Mouse (Mus musculus) gastrocnemius, adult 18-20 months (tissue): Measurements from ENCODE around the gene Lrrc1. TPM values are rescaled to one million over a fixed set of nuclear protein-coding genes. Genes with fewer than 3 reads are reported as not detected.

Source experiments
- DNase-seq: peaks from one replicate; pipeline ENCODE4 v3.0.0; 2021; ENCODE audit warnings: low spot score
- total RNA-seq, 2 experiments: library from RNA; stranded (reverse); gene quantifications; 2 replicates each; pipeline ENCODE4 v1.2.3; 2021

Lrrc1 gene
- total RNA-seq, 2 experiments from 2014 or later = 0.47 to 1.2 TPM

DNA sequence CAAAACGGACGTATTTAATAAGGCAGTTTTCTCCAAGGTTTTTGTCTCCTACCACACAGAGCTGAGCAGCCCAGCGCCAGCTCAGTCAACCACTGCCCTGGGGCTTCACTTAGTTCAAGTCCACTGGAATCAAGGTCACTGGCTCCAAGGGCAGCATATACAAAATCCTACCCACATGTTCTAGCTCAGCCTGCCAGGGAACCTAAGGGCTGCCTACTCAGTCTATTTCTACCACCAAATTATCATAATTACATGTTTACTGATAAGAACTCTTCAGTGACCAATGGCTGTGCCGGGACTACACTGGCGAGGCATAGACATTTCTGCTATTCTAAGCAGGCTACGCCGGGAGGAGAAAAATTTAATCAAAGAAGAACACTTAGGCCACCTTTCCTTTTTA, 80.8 kb downstream of the Lrrc1 start:
- no peak for DNase-seq

DNA sequence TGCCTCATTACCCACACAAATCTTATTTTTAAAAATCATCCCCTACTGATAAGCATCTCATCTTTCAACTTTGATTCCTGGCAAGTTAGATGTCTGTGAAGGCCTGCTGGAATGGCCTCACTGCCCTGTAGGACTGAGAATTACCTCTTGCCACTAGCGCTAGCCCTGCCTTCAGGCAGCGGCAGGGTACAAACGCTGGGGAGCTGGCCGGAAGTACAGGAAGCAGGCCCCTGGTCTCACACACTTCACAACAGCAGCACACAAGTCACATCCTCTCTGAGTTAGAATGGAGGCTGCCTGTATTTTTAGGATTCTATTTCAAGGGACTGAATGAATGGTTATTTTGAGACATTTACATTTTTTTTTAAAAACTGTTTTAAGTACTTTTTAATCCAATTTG, 81.5 kb downstream of the Lrrc1 start:
- no peak for DNase-seq

DNA sequence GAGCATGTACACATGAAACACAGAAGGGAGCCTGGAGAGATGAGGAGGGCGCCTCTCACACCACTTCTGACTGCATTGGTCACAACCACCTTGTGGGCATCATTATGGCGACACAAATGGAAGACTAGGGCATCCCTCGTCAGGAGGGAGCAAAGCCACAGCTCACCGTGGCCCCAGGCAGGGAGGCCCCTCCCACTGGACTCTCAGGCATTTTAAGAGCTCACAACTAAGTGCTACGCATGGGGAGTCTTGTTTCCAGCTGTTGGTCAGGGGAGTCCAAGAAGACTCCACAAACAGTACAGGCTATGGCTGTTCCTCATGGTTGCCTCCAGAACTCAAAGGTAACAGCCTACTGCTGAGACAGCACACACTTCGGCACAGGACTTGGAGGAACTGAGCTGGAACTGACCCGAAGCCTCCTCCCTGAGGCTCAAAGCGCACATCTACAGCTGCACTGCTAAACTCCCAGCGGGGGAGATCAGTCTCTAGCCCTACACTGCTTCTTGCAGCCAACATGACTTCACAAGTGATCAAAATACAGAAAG, 83.2 kb downstream of the Lrrc1 start:
- DNase-seq = no peak

DNA sequence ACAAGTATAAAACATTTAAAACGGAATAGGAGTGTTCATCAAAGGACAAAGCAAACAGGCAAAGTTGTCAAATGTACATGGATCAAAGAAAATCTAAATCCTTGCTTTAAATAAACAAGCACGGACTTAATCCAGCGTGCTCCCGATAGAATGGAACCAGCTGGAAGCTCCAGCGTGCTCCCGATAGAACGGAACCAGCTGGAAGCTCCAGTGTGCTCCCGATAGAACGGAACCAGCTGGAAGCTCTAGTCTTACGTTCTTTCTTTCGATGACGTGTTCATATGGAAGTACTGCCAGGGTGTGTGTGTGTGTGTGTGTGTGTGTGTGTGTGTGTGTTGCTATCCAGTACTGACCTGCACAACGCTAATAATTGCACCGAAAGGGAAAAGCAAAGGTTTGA, 84.3 kb downstream of the Lrrc1 start:
- no peak for DNase-seq

DNA sequence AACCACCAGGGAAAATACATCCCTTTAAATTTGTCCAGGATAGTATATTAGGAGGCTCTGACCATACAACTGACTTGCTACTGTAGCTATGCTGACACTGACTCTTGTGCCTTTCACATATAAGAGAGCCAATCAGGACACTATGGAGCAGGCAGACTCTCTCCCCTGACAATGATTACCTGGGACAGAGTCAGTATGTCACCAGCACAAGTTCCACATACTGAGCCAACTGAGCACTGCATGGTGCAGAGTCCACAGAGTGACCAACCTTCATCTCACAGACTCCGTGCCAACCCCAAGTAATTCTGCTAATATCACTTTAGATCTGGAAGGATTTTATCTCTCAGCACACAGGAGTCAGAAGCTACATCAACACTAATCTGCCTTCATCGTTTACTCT, 85.3 kb downstream of the Lrrc1 start:
- no peak for DNase-seq

DNA sequence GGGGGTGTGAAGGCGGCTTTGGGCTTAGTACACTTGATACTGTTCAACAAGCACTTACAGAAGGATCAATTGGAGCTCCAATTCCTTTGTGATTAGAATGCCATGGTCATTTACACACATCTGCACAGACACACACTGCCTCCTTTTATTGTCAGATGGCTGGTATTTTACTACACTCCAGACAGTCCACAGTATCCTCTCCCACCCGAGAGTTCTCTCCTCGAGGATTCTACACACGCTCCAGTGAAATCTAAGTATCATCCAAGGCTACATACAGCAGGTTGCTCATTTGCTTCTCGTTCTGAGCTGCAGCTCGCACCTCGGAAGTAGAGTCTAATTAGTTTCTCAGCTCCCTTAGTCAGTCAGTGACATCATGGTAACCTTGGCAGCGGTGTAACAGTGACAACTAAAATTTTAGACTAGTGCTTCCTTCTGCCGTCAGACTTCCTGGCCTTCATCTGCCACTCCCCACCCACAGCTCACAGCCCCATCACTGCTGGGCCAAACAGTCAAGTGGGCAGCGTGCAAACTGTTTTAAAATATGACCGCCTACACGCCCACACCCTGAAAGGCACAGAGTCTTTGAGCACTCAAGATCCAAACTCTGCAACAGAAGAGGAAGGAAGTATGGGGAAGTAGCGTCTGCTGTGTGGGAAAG, 88.4 kb downstream of the Lrrc1 start:
- no peak for DNase-seq

DNA sequence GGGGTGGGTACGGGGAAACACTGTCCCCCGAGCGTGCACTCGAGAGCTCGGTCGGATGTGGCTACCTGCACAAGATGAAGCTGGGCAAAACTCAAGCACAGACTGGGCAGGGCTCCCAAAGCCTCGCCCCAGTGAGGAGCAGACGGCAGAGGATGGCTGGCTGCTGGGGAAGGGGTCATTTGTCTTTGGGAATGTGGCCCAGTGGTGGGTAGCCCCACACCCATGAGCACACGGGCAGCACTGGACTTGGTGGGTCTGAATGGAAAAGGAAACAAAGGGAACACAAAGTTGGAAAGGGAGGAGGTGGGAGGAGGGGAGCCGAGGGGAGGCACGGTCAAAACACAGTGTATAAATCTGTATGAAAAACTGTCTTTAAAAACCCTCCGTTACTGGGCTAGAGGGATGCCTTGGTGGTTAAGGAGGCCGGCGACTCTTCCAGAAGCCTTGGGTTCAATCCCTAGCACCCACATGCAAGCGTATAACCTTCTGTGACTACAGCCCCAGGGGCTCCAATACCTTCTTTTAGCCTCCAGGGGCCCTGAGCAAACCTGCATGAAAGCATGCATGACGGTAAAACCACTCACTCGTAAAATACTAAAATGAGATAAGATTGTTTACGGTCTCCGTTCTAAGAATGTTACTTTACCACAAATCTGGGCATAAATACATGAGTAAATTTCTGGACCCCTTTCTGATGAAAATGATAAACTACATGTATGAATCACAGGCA, 89.1 kb downstream of the Lrrc1 start:
- no peak for DNase-seq

DNA sequence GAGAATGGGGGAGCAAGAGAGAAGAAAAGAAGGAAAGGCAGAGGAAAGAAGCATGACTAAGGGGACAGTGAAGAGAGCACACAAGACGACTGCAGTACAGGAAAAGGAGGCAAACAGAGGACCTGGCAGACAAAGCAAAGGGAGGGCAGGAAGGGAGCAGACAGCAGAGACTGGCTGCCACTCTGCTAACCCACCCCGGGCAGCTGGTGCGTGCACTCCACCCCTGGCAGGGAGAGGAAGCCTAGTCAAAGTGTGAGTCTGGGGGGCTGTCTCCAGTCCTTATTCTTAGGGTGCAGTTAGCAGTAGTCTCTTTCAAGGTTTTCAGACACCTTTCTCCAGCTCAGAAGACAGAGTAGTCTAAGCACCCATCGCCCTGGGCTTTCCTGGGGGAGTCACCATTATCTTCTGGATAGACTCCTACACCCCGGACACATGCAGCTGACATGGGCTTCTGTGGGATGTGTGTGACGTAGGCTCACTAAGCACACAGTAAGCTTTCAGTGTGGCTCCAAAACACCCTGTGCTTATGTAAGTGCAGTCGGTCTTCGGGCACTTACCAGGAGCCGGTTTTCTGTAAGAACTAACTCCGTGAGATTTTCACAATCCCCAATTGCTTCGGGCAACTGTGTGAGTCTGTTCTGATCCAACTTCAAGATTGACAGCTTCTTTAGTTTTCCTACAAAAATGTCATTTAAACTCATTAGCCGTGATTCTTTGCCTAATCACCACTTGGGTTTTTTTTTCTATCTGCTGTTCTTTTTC, 92.4 kb downstream of the Lrrc1 start:
- DNase-seq = no peak

DNA sequence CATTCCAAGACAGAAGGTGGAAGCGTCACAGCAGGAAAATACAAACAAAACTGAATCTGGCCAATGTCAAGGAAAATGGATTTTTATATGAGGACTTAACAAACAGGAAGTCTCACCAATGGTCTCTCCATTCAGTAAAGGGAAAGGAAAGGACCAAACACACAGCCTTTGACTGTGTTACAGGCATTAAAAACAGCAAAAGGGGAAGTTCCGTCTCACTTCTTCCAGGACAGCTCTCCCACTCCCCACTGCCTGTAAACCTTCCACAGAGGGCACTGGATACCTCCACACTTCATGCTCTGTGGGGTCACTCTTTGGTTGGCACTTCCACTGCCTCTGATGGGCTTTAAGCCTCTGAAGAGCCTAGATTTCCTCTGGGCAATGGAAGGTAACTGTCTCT, 94.2 kb downstream of the Lrrc1 start:
- no peak for DNase-seq

DNA sequence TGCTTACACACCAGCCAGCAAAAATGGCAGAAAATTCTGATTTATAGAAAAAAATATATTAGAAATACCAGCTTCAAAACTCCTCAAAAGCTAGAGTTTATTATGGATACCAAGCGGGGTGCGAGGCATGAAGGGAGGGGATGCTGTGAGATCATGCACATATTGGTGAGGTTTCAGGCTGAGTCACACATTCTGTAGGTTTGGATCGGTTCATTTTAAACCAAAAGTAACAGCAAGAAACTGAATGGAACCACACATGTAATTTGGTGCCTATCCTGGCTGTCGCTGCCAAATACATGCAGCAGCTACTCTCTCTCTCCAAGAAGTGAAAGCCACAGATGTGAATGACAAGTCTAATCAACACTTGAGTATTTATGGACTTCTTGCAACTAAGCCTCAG, 99.8 kb downstream of the Lrrc1 start:
- DNase-seq = no peak

DNA sequence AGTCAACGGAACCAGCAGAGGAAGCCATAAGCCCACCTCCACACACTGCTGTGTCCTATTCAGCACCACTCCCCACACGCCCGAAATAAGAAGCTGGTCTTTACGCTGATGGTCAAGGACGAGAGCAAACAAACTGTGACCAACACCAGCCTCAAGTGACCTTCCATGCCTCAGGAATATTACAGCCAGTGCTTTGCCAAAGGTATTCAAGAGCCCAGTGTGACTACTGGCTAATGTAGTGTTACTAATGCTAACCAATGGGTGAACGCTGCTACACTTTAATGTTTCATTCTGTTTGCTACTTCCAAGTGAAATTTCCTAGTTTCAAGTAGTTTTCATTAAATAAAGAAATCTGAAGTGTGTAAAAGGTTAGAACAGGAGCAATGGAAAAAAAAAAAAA, 105.3 kb downstream of the Lrrc1 start:
- DNase-seq = no peak

DNA sequence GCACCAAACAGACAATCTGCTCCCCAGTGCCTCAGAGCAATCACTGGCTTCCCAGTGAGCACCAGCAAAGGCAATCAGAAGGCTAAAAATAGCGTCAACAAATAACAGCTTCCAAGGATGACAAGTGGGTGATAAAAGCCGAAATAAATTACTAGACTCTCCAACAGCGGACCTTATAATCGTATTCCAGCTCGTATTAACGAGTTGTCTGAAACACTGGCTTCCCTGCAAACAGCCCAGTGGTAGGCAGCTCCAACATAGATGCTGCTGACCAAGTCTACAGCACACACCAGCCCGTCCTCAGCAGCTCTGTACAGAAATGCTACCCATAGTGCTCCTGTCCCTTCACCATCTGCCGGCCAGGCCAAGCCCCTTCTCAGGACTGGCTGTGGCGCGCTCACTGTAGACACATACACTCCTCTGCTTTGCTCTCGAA, 105.8 kb downstream of the Lrrc1 start:
- DNase-seq = no peak

DNA sequence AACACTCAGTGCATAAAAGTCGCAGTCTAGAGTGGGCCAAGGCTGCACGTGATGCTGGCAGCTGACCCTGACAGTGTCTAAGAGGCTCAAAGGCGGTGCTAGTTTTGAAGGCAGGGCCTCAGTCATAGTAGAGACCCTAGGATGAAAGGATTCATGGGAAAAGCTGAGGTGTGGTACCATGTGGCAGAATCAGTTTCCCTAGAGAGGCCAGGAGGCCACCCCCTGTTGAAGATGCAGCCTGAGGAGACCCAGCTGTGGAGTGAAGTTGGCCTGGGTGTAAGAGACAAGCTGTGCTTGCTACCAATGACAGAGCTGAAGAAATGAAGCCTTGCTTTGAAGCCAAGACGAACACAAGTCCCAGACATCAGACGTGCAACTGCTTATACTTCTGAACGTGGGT, 107.5 kb downstream of the Lrrc1 start:
- no peak for DNase-seq

DNA sequence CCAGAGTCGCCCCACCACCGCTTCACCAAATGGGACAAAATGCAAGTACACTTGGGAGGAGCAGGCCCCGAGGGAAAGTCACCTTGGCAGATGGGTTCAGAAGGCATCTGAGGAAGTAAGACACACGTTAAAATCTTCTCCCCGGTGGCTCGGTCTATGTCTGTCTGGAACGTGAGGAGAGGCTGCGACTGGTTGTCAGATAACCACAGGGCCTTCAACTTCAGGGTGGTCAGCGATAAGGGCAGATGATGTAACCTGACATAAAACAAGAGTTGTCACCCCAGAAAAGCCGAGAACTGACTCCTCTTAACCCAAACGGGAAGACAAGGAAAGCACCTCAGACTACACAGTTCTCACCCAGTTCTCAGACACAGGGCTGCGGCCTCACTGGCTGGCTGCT, 109.7 kb downstream of the Lrrc1 start:
- DNase-seq = no peak

DNA sequence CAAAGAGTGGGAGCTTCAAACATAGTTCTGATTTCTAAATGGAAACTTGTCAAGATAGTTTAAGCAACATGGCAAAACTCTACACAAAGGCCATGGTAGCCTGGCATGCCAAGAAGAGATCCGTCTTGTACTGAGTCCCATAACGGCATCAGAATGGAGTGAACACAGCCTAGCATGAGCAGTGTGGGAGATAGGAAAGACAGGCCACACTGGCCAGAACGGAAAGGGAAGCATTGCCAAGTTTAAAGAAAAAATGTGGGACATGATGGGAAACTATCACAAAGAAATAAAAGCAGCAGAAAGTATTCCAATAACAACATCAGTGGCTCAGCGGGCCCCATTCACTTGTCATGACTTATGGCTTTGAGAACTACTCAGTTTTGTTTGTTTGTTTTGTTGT, 111.2 kb downstream of the Lrrc1 start:
- no peak for DNase-seq

DNA sequence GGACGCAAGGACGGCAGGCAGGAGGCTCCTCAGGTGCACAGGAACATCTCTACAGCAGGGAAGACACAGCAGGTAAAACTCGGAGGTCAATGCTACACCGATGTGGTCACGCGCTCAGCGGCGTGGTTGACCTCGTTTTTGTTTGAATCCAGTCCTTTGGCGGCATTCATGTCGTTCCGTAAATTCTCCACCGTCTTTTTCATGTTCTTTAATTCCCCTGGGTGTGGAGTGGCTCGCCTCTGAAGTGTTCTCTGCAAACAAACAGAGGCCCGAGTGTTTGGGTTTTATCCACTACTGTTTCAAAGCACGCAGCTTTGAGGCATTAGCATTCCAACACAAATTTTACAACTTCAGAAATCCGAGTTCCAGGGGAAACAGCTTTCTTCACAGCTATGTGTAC, 112.6 kb downstream of the Lrrc1 start:
- no peak for DNase-seq

DNA sequence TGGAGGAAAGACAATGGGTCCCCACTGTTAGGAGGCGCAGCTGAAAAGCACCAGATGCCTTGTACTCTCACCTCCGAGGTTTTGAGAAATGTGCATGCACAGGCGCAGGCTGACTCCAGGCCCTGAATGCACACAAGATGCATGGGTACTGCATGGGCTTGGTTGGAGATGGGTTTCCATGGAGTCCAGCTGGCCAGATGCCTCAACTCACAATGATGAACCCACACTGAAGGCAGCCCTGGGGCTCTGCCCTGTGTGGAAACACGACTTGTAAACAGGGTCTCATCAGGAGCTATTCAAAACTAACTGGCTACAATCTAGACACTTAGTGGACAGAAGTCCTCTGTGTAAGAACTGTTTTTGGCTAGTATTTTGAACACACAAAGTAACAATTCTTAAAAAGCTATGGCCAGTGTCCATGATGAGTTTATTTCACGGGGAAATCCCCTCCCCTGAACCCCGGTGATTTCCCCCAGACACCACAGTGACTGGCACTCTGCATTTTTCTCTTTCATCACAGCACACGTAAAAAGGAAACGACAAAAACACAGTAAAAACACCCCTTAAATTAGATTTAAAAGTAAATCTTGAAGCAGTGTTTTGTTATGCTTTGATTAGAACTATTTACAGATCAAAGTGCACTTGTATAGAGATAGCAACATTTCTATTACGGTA, 114.1 kb downstream of the Lrrc1 start:
- DNase-seq = no peak

DNA sequence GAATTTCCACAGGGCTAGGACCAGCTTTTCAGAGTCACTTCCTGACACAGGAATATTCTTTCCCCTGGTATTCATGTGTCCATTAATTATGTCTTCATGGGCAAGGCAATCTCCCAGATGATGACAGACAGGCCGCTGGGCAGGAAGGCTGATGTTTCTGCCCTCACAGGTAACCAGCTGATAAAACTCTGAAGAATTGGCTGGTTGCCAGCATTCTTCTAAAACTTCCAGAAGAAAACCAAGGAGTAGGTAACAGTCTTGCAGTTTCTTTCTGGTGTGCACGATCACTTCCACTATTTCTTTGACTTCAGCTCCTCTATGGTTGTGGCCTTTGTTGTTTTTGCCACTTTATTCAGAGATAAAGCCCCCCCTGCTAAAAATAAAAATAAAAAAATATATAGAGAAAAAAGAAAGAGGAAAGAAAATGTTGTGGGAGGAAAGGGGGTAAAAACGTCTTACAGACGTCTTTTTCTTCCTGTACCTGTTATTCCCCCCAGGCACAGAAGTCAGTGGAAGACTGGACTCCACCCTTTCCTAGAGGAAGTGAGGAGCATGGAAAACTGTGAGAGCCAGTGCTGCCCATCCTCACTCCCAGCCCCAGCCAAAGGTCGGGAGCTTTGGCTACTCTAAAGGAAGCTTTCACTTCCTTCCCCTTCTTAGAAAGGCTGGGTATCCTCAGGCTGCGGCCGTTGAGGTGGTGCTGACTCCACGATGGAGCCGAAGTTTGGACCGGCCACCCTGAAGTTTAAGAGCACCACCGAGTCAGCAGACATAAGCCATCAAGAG, 115.2 kb downstream of the Lrrc1 start:
- no peak for DNase-seq

DNA sequence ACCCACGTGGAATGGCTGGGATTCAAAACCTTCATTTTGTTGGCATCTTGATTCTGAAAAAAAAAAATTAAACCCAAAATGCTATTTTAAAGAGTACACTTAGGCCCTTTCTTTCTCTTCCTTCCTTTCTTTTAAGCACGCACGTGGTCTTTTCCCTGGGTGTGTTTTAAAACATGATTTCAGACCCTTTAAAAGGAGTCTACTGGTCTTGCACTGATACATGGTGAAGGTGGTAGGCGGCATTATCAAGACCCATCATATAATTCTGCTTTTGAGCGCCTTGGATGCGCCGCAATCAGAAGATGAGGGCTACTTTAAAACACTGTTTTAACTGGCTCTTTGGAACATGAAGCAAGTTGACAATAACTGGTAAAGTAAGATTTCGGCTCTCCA, 115.9 kb downstream of the Lrrc1 start:
- no peak for DNase-seq

DNA sequence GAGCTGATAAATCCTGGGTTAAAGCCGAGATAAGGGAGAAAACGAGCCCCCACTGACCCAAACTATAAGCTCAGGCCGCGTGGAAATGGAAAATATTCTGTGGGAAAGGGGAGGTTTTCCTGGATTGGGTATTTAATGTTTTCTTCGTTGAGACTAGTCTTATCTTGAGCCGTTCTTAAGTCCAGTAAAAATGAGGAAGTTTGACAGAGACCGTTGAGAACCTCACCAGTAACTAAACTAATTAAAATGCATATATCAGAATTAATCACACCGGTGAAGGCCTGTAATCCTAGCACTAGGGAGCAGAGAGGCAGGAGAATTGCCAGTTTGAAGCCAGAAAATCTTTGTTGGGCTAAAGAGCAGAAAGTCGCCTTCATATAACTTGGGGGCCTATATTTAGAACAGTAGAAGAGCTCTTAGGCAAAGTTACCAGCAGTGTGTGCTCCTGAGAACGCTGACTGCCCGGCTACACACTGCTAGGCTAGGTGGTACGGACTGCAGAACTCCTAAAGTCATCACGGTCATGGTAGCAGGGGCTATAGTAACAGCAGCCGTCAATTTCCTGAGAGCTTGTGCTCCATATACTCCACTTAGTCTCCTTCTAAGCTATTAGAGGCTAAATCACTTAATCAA, 116.4 kb downstream of the Lrrc1 start:
- DNase-seq = no peak
